Mouse (Mus musculus) v-Abl transformed pro-B cells (cell line): ENCODE measurements at regions not wholly inside any gene's neighbourhood (a gene's known extent, or its start where the extent isn't known, plus 50 kb on each side); places are given as distances from the start of the nearest gene placed in this dataset.

ENCODE experiments used
- in situ Hi-C, 2 experiments: fragments of 400-800 bp; cut with MboI; formaldehyde crosslinking; loops; one replicate each; pipeline ENCODE4 v1.15.1; 2025; ENCODE audit not compliant: unreplicated experiment in 2 of 2

DNA sequence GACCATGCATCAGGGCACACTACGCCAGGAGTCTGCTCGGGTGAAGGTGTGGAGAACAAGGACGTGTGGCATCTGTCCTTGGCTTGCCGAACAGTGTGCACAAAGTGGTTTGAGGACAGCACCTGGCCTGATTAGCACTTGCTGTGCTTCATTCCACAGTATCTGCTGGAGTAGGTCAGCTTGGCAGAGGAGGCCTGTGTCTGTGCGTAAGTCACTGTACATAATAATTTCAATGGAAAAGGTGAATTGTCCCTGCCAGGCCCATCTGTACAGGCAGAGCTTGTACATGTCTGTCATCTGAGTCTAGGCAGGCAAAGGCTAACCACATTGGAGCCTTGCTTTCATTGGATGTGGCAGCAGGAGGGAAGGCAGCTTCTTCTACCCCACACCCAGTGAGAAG, 979.5 kb upstream of the Car8 start:
- in situ Hi-C loops = no loop called here

DNA sequence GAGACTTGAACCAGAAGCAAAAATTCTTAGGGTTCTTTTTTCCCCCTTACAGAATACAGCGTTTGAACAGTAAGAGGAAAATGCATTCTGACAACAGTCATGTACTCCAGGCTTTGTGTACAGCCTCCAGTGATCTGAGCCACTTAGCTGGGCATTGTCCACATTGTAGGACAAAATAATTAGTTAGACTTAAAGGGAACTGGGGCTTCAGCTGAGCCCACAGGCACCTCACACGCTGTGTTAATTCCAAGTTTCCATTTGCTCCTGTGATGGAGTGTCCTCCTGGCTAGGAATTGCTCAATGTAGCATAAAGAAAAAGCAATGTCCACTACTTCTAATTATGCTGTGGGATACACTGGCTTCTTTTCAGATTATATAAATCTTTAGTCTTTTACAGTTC, 969.8 kb upstream of the Car8 start:
- in situ Hi-C loops = no loop called here

DNA sequence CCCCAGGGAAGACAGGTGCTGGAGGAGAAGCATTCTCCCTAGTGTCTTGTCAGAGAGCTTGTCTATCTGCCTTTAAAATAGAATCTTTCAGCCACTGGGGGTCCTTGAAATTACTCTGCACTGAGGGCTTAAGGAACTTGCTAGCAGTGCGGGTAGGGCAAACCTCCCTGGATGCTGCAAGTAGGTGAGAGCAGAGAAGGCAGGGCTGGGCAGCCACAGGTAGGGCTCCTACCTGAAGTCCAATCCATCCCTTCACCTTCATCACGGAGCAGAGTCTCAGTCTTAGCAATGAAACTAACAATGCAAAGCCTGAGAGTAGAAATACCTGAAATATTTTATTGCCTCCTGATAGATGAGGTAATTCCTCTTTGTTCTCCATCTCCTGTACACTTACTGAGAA, 961.2 kb upstream of the Car8 start:
- in situ Hi-C loops = no loop called here

DNA sequence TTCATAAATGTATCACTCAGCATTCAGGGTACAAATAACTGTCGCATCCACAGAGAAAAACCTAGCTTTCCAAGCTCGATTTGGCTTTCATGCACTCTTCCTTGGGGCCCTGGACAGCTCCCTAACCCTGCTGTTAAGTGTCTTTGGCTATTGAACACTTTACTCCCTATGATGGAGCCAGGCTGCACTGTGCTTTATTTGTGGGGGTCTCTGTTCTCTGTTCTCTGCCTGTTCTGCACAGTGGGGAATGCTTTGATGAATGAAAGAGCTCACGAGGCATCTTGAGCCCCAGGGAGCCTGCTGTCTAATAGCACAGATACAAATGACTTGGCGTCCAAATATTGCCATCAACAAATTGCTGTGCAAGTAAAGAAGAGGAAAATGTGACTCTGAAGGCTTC, 957.6 kb upstream of the Car8 start:
- in situ Hi-C loops = no loop called here

DNA sequence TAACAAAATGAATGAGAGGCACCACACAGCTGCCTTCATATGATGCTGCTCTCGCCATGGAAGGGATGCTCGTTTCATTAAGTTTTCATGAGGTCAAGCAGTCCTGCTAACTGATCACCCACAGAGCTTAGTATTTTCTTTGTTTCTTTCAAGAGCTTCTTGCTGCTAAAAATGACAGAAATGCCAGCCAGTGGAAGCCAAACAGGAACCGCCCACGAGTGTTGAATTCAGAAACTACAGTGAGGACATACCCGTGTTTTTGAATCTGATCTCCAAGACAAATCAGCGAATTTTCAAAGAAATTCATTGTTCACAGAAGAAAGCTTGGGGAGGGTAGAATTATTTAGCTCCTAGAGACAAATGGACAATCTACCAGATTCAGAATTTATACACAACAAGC, 954.3 kb upstream of the Car8 start:
- in situ Hi-C loops = no loop called here

DNA sequence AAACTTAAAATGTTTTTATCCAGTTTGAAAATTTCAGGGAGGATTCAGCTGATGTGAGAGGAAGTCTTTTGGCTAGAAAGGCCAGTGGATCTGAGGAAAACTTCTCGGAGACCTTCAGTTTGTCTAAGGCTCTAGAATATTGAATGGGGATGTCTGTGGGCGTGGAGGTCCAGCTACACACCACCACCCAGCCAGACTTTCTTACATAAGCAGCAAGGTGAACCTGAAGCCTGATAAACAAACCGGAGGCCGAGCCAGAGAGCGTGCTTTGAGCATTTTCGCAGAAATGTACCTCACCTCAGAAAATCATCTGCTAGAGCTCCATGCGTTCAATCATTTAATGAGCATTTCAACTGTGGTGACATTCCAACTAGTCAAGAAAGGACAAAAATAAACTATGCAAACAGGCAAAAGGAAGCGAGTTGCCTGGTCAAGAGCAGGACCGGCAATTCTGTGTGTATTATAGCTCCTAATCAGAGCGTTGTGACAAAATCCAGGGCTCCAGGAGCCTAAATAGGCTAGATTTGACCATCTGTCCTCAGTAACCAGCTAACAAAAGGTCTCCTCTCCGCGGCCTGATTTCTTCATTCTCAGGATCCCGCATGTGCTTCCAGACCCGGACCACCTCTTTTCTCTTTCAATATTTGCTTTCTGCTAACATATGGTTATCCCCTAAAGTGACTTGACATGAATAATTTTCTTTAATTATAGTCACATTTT, 946.5 kb upstream of the Car8 start:
- in situ Hi-C loops = no loop called here

DNA sequence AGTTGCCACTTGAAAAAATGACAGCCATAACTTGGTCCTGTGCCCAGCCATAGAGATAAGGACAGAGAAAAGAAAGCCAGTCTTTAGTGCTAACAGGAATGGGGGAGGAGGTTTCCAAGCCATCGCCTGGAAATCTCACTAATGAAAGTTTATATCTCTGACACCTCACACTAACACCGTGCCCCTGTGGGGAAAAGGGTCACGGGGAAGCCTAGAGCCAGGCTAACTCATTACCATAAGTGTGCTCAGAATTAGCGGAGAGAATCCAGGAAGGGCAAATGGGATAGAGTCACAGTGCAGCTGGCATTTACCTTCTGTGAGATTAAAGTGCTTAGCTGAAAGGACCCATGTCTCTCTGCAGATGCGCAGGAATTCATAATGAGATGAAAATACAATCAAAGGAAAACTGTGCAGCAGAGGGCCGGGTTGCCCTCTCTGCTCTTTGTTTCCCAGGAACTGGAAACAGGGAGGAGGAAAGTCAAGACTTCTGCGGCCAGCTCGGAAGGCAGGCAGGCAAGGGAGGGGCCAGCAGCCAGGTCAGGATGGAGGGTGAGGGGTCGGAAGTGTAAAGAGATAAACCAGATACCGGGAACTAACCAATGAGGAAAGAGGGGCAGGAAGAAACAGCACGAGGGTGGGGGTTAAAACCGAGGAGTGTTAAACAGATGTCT, 945.7 kb upstream of the Car8 start:
- in situ Hi-C loops = no loop called here

DNA sequence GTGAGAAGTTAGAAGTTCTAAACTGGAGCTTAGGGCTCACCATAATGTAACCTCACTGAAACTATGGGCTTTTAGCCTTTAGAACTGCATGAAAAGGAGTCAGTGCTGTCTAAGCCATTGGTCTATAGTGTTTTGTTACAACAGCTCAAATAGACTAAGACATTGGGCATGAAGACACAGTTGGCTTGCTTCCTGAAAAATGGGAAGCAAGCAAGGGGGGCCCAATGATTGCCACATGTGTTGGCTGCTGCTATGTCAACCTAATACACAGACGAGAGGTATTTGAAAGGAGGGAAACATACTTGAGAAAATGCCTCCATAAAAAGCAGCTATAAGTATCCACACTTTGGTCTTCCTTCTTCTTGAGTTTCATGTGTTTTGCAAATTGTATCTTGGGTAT, 935.5 kb upstream of the Car8 start:
- in situ Hi-C loops = no loop called here

DNA sequence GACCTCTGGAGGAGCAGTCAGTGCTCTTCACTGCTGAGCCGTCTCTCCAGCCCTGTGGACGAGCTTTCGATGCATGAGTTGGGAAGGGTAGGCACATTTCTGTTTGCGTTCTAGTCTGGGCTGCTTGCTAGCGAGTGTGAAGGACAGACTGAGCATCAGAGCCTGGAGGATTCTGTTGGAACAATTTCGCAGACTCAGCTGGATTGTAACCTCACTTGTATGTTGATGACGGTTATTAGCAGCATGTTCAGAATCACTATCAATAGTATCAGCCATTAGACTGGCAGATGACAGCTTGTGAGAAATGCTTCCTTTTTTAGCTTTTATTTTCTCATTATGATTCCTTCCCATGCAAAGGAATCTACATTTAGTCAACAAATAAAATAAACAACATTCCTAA, 923.5 kb upstream of the Car8 start:
- in situ Hi-C loops = no loop called here

DNA sequence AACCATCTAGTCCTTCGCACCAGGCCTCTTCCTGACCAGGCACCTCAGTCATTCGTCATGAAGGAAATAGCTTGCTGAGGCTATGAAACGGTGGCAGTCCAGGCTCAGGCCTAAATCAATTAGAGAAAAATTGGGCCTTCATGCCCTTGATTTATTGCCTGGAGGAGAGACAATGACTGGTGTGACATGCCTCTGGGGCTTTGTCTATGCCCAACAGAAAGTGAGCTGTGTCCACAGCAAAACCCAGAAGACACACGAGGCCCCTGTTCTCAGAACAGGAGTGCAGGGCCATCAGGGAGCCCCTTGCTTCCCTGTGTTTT, 922.9 kb upstream of the Car8 start:
- in situ Hi-C loops = no loop called here

DNA sequence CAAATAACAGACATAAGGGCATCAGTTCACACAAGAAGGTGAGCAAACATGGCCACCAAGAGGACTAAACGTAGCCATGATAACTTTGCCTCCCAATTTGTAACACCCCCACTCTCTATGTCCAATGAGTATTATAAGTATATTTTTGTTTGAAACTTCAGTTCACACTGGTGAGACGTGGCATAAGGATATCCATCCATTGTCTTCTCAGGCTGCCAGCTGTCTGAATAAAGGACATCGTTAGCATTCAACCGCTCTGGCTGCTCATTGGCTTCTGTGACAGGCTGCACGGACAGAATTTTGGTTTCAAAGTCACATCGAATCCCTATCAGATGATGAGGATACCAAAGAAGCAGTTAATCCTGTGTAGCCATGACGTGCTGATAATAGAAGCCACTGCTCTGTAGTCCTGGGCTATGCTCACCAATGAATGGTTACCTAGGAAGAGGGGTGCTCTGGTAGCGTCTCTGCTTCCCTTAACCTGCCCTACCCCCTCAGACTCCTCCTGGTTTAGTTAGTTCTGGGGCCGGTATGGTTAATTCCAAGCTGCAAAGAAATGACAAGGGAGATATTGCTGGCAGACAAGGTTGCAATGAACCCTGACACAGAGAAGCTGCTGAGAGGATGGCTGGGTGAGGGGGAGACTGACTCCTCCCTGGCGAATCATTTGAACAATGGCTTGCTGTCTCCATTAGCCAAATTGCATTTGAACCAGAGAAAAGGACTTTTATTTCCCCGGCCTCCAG, 922.4 kb upstream of the Car8 start:
- in situ Hi-C loops = no loop called here

DNA sequence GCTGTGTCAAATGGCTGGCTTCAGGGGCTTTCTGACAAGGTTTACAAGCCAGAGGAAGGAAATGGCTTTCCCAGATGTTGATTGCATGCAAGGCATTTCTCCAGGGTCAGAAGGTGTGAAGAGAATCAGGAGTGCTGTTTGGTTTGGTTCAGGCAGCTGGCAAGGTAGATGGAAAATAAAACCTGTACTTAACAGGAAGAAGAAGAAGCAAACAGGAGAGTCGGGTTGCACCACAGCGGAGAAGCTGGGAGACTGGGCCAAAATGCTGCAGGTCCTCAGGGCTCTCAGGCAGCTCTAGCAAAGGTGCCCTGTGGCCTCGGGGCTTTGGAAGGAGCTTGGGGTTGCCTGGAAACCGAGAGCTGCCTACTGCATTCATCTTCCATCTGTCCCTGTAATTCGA, 908.9 kb upstream of the Car8 start:
- in situ Hi-C loops = loop anchor here in 1 of 2 experiments (25.0 kb wide), 1 partner anchor 1690 kb away; no protein-coding TSS in a partner anchor

DNA sequence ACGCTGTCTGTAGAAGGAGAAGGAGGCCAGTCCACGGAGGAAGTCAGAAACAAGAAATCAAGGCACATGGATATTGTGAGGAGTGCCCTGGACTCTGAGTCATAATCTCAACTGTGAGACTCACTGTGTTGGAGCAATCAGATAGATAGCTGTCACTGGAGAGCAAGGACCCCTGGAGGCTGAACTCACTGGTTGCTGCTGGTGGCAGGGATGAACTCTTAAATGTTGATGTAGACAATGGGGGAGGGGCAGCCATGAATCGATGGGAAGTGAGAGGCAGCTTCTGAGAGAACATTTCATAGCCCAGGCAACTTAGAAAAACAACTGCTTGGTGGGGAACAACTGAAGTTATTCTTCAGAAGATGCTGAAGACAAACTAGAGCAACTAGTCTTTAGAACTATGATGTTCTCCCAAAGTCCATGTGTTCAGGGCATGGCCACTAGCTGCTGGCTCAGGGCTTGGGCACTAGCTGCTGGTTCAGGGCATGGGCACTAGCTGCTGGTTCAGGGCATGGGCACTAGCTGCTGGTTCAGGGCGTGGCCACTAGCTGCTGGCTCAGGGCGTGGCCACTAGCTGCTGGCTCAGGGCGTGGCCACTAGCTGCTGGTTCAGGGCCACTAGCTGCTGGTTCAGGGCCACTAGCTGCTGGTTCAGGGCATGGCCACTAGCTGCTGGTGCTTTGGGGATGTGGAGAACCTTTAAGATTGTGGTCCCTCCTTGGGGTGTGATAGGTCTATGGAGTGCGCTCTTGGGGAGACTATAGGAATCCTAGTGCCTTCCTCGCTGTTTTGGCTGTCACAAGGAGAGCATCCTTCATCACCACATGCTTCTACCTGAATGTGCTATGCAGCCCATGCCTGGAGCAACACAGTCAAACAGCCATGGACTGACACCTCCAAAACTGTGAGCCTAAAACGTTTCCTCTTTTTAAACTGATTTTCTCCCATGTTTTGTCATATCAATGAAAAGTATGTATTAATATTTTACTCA, 905.7 kb upstream of the Car8 start:
- in situ Hi-C loops = loop anchor here in 1 of 2 experiments (25.0 kb wide), 1 partner anchor 1693 kb away; no protein-coding TSS in a partner anchor

DNA sequence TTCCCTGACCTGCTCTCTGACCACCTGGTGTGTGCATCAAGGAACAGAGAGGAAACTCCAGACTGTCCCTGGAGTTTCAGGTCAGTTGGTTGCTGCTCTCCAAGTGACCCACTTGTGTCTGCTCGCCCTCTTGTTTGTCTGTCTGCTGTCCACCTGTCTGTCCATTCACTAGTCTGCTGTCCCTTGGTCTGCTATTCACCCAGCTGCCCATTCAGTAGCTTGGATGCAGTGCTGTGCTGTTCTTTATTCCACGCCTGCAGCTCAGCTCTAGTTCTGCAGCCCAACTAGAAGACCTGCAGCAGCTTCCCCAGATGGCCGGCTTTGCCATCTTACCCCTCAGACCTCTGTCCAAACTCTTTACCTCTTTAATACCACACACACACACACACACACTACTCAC, 904.2 kb upstream of the Car8 start:
- in situ Hi-C loops = loop anchor here in 1 of 2 experiments (25.0 kb wide), 1 partner anchor 1694 kb away; no protein-coding TSS in a partner anchor

DNA sequence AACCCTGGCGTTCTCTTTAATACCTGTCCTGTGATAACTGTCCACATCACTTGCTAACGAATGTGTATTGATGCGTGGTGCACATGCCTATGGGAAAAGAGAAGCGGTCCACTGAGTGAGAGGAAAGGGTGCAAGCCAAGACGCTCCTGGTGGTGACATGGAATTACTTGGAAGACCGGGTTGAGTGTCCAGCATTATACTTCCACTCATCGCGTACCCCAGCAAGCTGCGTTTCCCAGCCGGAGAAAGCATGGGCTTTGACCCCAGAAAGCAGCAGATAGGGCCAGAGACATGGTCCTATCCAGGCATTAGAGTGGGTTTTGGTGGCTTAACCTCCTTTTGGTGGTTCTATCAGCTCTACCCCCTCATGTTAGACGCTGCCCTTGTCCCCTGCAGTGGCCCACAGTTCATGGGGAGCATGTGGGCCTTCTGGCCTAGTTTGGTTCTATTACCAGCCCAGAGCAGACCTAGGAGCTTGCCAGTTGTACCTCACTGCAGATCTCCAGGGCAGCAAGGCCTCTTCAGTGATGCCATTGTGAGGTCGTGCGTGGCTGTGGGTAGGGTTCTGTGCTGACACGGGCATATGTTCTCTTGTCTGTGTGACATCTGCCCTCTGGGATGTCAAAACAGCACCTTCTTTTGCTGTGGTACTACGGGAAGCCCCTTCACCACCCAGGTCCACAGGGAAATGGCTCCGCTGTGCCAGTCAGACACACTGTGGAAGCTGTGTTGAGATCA, 903.3 kb upstream of the Car8 start:
- in situ Hi-C loops = loop anchor here in 1 of 2 experiments (25.0 kb wide), 1 partner anchor 1695 kb away; no protein-coding TSS in a partner anchor

DNA sequence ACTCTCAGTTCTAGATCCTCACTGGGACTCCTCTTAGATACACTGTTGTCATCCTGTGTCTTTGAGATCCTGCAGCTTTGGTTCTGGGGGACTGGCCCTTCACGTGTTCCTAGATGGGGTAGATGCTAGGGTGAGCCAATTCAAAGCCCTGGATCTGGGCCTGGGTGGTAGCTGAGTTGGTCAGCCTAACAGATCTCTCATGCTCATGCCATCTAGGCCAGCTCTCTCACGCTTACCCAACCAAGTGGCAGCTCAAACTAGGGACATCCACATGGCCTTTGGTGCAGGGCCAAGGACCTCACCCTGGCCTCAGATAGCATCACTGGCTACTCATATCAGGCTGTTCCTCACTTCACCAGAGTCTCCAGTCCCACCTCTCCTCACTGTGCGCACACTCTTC, 901.9 kb upstream of the Car8 start:
- in situ Hi-C loops = loop anchor here in 1 of 2 experiments (25.0 kb wide), 1 partner anchor 1697 kb away; no protein-coding TSS in a partner anchor

DNA sequence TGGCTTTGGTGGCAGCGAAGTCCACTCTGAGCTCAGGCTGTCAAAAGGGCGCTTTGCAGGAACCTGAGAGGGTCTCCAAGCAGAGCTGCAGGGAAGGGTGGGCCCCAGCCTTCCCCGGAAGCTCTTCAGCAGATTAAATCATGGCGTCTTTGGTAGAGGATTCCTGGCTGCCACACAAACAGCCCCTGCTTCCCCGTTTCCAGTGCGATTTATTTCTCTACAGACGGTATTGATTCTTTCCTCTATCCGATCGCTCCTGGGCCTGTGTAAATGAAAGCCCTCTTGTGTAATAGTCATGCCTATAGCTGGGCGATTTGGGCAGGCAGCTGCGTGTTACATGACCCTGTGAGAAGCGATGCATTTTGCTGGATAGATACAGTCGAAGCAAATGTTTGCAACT, 897.8 kb upstream of the Car8 start:
- in situ Hi-C loops = loop anchor here (5.0 to 25.0 kb wide), 7 partner anchors 321 to 1701 kb away; no protein-coding TSS in a partner anchor

DNA sequence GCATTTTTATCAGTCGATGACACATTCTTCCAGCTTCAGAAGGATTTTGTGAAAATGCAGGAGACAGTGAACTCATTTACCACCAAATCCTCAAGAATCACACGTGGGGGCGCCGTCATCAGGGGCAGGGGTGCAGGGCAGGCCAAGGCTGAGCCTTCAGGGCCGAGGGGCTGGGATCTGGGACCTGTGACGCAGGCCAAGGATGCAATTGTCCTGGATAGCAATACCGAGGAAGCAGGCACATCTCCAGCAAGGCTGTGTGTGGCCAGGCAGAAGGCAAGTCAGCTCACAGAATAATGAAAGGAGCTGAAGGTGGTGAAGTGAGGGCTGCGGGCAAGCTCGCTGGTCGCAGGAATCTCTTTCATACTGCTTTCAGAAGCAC, 897.3 kb upstream of the Car8 start:
- in situ Hi-C loops = loop anchor here (5.0 to 25.0 kb wide), 7 partner anchors 321 to 1701 kb away; no protein-coding TSS in a partner anchor

DNA sequence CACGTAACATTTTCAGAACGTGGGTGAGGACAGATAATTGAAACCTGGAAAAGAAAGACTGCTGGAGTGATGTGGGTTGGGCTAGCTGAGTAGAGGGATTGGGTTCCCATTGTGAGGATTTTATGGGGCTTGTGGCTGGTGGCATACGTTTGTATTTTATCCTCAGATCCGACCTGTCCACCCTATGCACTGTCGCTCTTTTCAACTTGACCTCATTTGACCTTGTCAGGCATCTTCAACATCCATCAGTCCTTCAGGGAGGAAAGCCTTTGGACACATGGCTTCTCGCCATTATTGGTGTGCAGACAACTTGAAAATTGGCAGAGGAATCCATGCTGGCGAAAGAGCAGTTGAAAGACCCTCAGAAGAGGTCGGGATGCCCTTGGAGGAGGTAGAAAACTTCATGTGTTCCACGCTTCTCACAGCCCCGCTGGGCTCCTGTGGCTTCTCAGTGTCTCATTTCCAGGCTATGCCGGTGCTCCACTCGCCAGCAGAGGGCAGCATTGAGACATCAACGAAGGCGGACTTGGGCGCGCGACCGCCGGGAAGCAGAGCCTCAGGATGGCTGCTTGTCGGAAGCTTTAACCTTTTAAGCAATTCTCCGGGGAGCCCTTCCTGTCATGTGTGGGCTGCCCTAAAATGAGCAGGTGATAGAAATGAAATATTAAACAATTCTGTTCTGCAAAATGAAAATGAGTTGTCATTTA, 896.8 kb upstream of the Car8 start:
- in situ Hi-C loops = loop anchor here (5.0 to 25.0 kb wide), 7 partner anchors 322 to 1702 kb away; no protein-coding TSS in a partner anchor
